Mouse (Mus musculus): ENCODE data around the gene Epha4. TPM values are rescaled to one million over a fixed set of nuclear protein-coding genes. Genes with fewer than 3 reads are reported as not detected.

Gene Epha4
- total RNA-seq, 4 experiments from 2014 or later: 139 to 158 (median 143) TPM

- no peak for DNase-seq (ENCODE audit: low spot score in 2 of 2)
Observed at GRCm38 (mm10) chr1:77484766-77485596, 29.9 kb downstream of the Epha4 start.

GRCm38 (mm10) chr1:77475808-77476413, 39.0 kb downstream of the Epha4 start:
- no peak for DNase-seq (ENCODE audit: low spot score in 2 of 2)

- no peak for DNase-seq (ENCODE audit: low spot score in 2 of 2)
Observed at GRCm38 (mm10) chr1:77473446-77474376, 41.2 kb downstream of the Epha4 start.

- DNase-seq (ENCODE audit: low spot score in 2 of 2): no peak
Observed at GRCm38 (mm10) chr1:77472566-77472965, 42.3 kb downstream of the Epha4 start.

GRCm38 (mm10) chr1:77471447-77471846, 43.4 kb downstream of the Epha4 start:
- no peak for DNase-seq (ENCODE audit: low spot score in 2 of 2)

GRCm38 (mm10) chr1:77471037-77471436, 43.9 kb downstream of the Epha4 start:
- DNase-seq (ENCODE audit: low spot score in 2 of 2): no peak

- DNase-seq (ENCODE audit: low spot score in 2 of 2): no peak
Observed at GRCm38 (mm10) chr1:77468717-77469314, 46.1 kb downstream of the Epha4 start.

- DNase-seq (ENCODE audit: low spot score in 2 of 2): no peak
Observed at GRCm38 (mm10) chr1:77465524-77465923, 49.4 kb downstream of the Epha4 start.

GRCm38 (mm10) chr1:77464108-77464507, 50.8 kb downstream of the Epha4 start:
- no peak for DNase-seq (ENCODE audit: low spot score in 2 of 2)

GRCm38 (mm10) chr1:77461877-77462615, 52.8 kb downstream of the Epha4 start:
- peak in 1 of 2 experiments; percentile 58 for DNase-seq (ENCODE audit: low spot score in 2 of 2)

- no peak for DNase-seq (ENCODE audit: low spot score in 2 of 2)
Observed at GRCm38 (mm10) chr1:77460831-77461629, 53.9 kb downstream of the Epha4 start.

GRCm38 (mm10) chr1:77458751-77459385, 56.0 kb downstream of the Epha4 start:
- no peak for DNase-seq (ENCODE audit: low spot score in 2 of 2)

- no peak for DNase-seq (ENCODE audit: low spot score in 2 of 2)
Observed at GRCm38 (mm10) chr1:77457446-77457800, 57.5 kb downstream of the Epha4 start.

- no peak for DNase-seq (ENCODE audit: low spot score in 2 of 2)
Observed at GRCm38 (mm10) chr1:77456695-77457445, 58.0 kb downstream of the Epha4 start.

- no peak for DNase-seq (ENCODE audit: low spot score in 2 of 2)
Observed at GRCm38 (mm10) chr1:77453811-77454210, 61.1 kb downstream of the Epha4 start.

- no peak for DNase-seq (ENCODE audit: low spot score in 2 of 2)
Observed at GRCm38 (mm10) chr1:77452721-77453120, 62.2 kb downstream of the Epha4 start.

- DNase-seq (ENCODE audit: low spot score in 2 of 2): no peak
Observed at GRCm38 (mm10) chr1:77451541-77451940, 63.3 kb downstream of the Epha4 start.

GRCm38 (mm10) chr1:77450201-77450600, 64.7 kb downstream of the Epha4 start:
- DNase-seq (ENCODE audit: low spot score in 2 of 2): no peak

All from left cerebral cortex, adult 8-10 months (tissue).